Mouse (Mus musculus): ENCODE results near the gene Tpte.

Tpte gene

DNA sequence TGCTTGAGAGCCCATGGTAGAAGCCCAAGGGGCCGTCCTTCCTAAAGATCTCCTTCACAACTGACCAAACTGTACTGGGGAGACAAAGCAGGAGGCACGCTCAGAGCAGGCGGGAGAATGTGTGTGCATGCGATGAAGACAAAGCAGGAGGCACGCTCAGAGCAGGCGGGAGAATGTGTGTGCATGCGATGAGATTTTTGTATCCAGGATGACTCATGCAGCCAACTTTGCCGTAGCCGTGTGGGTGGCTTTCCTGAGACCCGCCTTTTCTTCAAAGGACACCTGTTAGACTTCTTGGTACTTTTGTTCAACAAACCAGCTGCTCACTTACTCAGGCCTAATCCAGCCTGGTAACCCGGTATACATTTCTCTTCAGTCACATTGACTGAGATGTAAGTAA, 97.7 kb downstream of the Tpte start:
- DNase-seq = no peak

DNA sequence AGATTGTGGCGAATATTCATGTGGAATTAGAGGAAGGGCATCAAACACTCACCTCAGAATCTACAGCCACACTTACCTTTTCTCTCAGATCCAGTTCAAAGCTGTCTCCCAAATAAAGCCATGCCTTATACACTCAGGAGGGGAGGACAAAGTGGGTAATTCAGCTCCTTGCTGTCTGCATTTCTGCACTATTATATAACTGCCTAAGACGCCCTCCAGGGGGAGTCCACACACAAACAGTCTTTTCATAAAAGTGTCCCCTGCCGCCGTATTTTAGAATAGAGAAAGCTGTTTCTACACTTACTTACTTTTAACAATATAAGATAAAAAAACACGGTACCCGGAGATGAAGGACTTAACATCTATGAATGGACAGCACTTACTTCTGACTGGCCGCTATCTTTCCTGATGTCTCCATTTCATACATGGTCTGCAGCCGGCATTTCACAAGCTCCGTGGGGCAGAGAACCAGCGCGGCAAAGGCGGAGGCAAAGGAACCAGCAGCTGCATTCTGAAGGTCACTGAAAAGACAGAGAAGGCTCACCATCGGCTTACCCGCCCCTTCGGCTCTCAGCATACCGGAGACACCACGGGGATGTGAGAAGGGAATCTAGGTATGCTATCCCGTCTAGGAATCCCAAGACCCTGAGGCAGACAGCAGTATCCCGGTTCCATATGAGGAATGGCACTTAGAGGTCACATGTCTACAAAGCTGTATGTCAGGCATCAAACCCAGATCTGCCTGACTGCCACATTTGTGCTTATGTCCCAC, 99.8 kb downstream of the Tpte start:
- DNase-seq = no peak

DNA sequence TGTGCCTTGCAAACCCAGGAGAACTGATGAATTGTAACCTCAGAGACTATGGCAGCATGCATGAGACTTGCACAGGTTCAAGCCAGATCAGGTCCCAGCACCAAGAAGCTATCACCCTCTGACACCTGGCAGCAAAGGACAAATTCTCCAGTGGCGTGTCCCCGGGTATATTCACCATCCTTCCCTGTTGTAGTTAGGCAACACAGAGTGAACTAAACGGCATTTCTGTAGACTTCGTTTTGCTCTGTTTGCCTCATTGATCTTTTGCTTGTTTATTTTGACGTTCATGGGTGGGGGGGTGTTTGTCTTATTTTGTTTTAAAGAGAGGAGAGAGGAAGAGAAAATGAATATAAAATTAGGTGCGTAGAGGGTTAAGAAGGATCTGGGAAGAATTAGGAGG, 101.9 kb downstream of the Tpte start:
- no peak for DNase-seq

- no peak for DNase-seq
Observed at GRCm38 (mm10) chr8:22389874-22390273, 106.6 kb downstream of the Tpte start.

- DNase-seq = no peak
Observed at GRCm38 (mm10) chr8:22390766-22391463, 107.7 kb downstream of the Tpte start.

- no peak for DNase-seq
Observed at GRCm38 (mm10) chr8:22394471-22394870, 111.2 kb downstream of the Tpte start.

GRCm38 (mm10) chr8:22395256-22395655, 112.0 kb downstream of the Tpte start:
- DNase-seq = no peak

GRCm38 (mm10) chr8:22397811-22398141, 114.5 kb downstream of the Tpte start:
- DNase-seq = no peak

- peak; percentile 89 to 92 for DNase-seq
Observed at GRCm38 (mm10) chr8:22398142-22398951, 115.1 kb downstream of the Tpte start, which contains the start of gene Slc25a15. TSS of gene Slc25a15 (minus strand) at chr8:22398597.

GRCm38 (mm10) chr8:22399285-22399880, 116.1 kb downstream of the Tpte start:
- DNase-seq = no peak

DNA sequence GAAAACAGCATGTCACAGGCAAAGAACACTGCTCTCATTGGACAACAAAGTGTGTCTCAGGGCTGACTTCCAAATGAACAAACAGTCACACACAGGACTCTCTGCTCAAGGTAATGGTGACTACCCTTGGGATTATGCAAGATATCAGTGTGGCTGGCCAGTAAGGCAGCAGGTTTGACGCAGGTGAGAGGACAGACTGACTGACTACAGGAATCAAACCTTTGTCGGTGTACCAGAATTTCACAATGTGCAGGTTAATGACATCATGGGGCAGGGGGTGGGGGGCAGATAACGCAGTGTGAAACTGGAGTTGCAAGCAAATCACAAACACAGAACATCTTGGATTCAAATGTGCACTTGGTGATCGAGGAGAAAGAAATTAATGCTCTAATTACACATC, 117.4 kb downstream of the Tpte start:
- DNase-seq = no peak

DNA sequence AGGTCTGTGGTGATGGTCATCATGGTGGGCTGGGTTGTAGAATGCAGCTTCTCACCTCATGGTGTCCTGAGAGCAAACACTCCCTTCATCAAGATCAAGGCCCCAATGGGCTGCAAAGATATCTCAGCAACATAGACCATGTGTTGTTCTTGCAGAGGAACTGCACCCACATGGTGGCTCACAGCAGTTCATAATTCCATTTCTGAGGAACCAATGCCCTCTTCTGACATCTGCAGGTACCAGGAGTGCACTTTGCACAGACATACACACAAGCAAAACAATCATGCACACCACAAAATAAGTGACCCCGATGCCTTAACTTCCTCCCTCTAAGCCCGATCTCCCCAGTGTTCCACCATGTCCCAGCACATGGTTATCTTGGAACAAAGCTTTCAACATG, 120.0 kb downstream of the Tpte start:
- no peak for DNase-seq

- DNase-seq = no peak
Observed at GRCm38 (mm10) chr8:22405733-22406132, 122.5 kb downstream of the Tpte start.

GRCm38 (mm10) chr8:22410688-22411281, 127.5 kb downstream of the Tpte start:
- no peak for DNase-seq

DNA sequence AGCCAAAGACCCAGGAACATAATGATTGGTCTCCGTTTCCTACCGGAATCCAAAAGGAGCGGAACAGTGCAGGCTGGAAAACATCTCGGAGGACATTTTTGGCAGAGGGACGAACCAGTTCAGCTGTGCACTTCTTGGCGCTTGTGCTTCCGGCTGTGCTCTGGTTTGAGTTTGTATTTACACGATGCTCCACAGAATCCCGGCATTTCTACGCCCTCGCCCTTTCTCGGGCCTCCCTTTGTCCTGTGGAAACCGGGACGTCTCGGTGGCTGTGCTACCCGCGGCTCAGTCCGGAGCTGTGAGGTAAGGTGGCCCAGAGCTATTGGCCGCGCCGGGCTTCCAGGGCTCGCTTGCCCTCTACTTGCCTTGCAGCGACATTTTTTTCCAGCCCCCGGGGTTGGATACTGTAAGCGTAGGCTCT, 128.1 kb downstream of the Tpte start, which contains the start of gene Mrps31:
Gene Mrps31, plus strand, starts transcription at position 80 of the 421 bp plus-strand sequence.
- DNase-seq = peak; percentile 81 to 82

GRCm38 (mm10) chr8:22411971-22412370, 128.7 kb downstream of the Tpte start:
- DNase-seq = no peak

All from B cell, adult 2 months (primary cell).